Mouse (Mus musculus): ENCODE results near the gene Gng12. TPM values are rescaled to one million over a fixed set of nuclear protein-coding genes. Genes with fewer than 3 reads are reported as not detected.

The Gng12 gene
- total RNA-seq, 2 experiments from 2014 or later: 67.2 to 69.9 TPM

DNA sequence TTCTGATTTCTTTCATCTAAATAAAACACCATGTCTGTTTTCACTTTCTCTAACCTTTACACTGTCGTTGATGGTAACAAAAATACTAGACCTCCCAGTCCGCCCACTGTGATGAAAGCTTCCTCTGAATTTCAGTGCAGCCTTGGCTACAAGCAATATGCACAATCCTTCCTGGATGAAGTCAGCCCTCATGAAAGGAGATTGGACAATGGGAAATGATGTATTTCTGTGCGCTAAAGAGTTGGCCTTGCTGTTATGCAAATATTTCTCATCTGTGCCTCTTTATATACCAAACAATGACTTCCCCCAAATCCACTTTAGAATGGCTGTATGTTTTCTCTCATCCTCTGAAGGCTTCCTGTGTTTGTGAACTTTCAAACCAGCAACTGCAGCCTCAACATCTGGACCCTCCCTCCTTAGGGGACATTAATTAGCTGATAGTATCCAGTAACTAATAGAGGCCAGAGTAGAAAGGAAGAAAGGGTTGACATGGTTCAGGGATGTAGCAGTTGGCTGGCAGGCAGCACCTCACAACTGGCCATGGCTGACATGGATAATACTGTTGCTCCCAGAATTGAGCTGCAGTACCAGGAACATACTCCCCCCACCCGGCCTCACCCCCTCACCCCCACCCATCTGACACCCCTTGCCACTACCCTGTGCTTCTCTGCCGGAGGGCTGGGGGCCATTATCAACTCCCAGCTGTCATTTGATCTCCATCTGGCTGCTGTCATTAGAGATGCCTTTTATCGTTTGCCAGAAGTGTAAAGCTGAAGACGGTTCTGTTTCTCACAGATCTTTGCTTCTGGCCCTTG, 152.9 kb downstream of the Gng12 start:
- DNase-seq (ENCODE audit: low spot score in 2 of 2): no peak

DNA sequence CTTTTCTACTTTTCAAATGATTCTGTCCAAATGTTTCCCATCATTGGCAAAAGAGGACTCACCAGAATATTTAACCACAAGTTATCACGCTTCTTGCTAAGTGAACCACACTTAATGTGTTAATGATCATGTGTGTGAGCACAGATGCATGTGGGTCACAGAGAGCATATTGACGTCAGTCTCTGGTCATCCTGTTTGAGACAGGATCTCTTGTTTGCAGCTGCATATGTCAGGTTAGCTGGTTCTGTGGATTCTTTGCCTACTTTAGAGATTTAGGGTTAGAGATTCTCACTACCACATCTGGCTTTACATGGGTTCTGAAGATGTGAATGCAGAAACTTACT, 153.5 kb downstream of the Gng12 start:
- no peak for DNase-seq (ENCODE audit: low spot score in 2 of 2)

DNA sequence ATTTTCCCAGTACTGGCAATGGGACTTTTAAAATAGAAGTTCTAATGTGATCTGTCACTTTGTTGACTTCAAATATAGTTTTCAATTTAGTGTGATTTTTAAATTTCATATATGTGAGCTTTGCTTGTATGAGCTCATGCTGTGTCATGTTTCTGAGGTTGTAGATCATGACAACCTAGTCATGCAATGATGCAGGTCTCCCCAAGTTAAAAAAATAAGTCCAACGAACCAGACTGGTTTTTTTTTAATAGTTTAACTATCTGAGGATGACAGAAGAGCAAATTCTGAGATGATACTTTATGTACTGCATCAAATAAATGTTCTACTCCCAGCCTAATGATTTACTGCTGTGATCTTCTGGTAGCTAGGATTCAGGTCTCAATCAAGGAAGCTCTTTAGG, 153.9 kb downstream of the Gng12 start:
- no peak for DNase-seq (ENCODE audit: low spot score in 2 of 2)

DNA sequence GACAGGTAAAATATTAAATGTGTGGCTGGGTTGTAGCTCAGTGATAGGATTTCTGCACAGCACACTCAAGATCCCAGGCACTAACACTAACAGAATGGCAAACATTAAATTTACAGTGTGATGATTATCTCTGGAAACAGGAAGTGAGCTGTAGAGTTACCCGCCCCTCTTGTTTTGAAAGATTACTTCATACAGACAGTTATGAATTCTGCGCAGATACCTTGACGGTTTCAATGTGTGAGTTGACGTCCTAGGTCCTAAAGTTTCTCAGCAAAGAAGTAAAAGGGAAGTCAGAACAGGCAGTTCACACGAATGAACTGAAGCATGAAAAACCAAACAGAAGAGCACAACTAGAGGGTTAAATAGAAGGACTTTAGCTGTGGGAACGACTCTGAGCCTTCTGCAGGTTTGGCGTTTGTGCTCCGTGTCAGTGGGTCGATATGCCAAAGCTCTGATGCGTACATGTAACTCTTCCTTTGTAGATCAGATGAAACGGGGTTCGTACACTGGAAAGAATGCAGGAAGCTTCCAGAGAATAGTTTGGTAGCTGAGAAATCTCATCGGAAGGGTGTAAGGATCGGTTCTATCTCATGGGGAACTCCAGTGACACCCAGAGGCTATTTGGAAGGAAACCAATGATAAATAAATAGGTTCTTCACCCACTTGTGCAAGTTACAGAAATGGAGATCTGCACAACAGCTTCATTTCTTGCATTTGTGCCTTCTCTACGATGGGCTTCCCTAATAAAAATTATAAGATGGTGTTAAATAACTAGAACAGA, 160.1 kb downstream of the Gng12 start:
- DNase-seq (ENCODE audit: low spot score in 2 of 2): no peak

GRCm38 (mm10) chr6:67056889-67057564, 160.8 kb downstream of the Gng12 start:
- DNase-seq (ENCODE audit: low spot score in 2 of 2): no peak

DNA sequence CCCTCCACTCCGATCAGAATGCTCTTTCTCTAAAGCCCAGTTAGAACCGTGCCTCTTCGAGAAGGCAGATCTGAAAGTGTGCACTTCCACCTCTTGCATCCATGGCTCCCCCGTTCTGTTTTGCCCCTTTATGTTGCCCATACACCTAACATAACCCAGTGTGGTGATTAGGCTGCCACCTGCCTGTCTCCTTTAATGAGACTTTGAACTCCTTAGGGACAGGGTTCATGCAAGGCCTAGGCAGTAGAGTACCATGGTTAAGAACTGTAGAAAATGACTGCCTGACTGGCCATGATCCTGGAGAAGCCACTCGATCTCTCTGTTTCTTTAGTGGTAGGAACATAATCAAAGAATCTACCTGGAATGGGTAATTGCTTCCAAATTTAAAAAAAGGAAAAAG, 161.4 kb downstream of the Gng12 start:
- no peak for DNase-seq (ENCODE audit: low spot score in 2 of 2)

DNA sequence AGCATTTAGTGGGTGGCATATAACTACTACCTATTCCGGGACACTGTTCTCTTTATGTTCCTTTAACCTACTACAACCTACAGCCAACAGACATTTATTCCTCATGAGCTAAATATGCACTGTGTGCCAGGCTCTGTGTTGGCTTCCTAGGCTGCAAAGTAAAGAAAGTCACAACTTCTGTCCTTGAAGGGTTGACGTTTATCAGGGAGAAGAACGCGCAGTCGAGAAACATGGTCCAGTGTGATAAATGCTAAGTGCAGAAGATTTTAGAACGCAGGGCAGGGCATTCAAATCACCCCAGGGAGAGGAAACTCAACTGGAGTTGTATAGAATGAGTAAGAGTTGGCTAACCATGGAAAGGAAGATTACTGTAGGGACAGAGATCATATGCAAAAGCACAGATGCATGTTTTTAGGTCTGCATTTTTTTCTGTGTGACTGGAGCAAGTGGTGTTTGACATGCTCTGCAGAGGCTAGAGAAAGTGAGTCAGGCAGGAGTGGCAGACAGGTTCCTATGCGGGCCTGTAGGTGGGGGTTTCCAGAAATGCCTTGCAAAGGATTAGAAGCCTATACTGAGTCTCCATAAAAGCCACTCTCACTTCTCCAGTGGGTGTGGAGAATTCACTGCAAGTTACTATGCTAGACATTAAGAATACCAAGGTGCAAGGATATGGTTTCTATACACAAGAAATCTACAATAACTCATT, 161.9 kb downstream of the Gng12 start:
- DNase-seq (ENCODE audit: low spot score in 2 of 2): no peak

GRCm38 (mm10) chr6:67060057-67060456, 163.9 kb downstream of the Gng12 start:
- no peak for DNase-seq (ENCODE audit: low spot score in 2 of 2)

DNA sequence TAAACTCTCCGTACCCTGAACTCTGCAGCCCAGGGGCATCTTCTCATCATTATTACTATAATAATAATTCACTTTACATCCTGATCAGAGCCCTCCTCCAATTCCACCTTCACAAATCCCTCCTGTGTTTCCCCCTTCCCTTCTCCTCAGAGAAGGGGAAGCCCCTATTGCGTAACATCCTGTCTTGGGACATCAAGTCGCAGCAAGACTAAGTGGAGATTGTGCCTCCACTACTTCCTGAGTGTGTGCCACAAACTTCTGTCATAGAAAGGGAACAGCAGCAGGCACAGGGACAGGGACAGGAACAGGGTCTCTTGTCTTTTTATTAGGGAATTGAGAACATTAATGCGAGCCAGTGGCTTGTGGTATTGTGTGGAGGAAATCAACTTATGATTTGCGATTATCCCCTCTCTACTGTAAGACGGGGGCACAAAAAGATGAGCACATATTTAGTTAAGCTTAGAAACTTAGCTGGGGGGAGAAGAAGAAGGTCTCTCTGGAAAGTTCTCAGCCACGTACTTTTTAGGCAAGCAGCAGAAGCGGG, 173.1 kb downstream of the Gng12 start:
- DNase-seq (ENCODE audit: low spot score in 2 of 2): no peak

- no peak for DNase-seq (ENCODE audit: low spot score in 2 of 2)
Observed at GRCm38 (mm10) chr6:67069800-67070315, 173.7 kb downstream of the Gng12 start.

Other genes starting within 250 kb of the Gng12 start
- not detected for gene Vmn1r35, start 210.5 kb upstream of the Gng12 start, total RNA-seq (2021)
- not detected for gene Vmn1r36, start 177.2 kb upstream of the Gng12 start, total RNA-seq (2021)
- not detected for gene Vmn1r37, start 167.0 kb upstream of the Gng12 start, total RNA-seq (2021)
- not detected for gene Vmn1r38, start 113.8 kb upstream of the Gng12 start, total RNA-seq (2021)
- gene Vmn1r39, start 85.8 kb upstream of the Gng12 start, total RNA-seq (2021): not detected
- gene Gadd45a, start 141.1 kb downstream of the Gng12 start, total RNA-seq (2021): 1 to 10 TPM; 6.3 to 8.7 TPM